Mouse (Mus musculus): ENCODE results near the gene Rpsa.

- TF ChIP-seq CTCF (IDR thresholded peaks at IDR 0.05; ENCODE audit: low read depth, low read length) (no peak), TAL1 (conservative IDR thresholded peaks at IDR 0.05; ENCODE audit: low read depth, low read length) (no peak)
These were observed 38.4 kb upstream of the Rpsa start for GRCm38 (mm10) chr9:120089125-120089524.
